Mouse (Mus musculus) intestine, embryonic 14.5 days (tissue): ENCODE results near the gene Bax. TPM values are rescaled to one million over a fixed set of nuclear protein-coding genes. Genes with fewer than 3 reads are reported as not detected.
A peak's percentile ranks its signal among the peaks of the same experiment; 100 is the strongest.

Source experiments
- ATAC-seq: fragments of 200-750 bp; cut with Nextera tagmentation; replicated peaks from 2 replicates; pipeline ENCODE4 v1.8.0; 2017; ENCODE audit warnings: low read depth, moderate number of reproducible peaks, moderate TSS enrichment, moderate library complexity; ENCODE audit not compliant: low FRiP score, low TSS enrichment
- DNase-seq: peaks from one replicate; pipeline ENCODE4 v3.0.0-alpha.2; 2018; ENCODE audit warnings: low spot score
- H3K27ac ChIP-seq: fragments of 300-500 bp; sonication (generic); 2 replicates; pipeline ENCODE4 v1.5.1; 2014; ENCODE audit warnings: low read depth, mild to moderate bottlenecking, control low read depth
- H3K27me3 ChIP-seq: fragments of 300-500 bp; sonication (generic); replicated peaks from 2 replicates; pipeline ENCODE4 v1.6.1; 2014; ENCODE audit warnings: low read length, control low read depth; ENCODE audit not compliant: control insufficient read depth, insufficient read depth
- H3K36me3 ChIP-seq: fragments of 300-500 bp; sonication (generic); 2 replicates; pipeline ENCODE4 v1.6.1; 2014; ENCODE audit warnings: low read length, control low read depth; ENCODE audit not compliant: control insufficient read depth, insufficient read depth
- H3K4me1 ChIP-seq: fragments of 300-500 bp; sonication (generic); replicated peaks from 2 replicates; pipeline ENCODE4 v1.6.1; 2014; ENCODE audit warnings: low read length, control low read depth, mixed read lengths; ENCODE audit not compliant: control insufficient read depth, insufficient read depth
- H3K4me2 ChIP-seq: fragments of 300-500 bp; sonication (generic); 2 replicates; pipeline ENCODE4 v1.6.1; 2014; ENCODE audit warnings: low read length
- H3K4me3 ChIP-seq: fragments of 300-500 bp; sonication (generic); 2 replicates; pipeline ENCODE4 v1.5.1; 2014; ENCODE audit warnings: low read depth, low read length, control low read depth, mixed read lengths
- H3K9ac ChIP-seq: fragments of 300-500 bp; sonication (generic); 2 replicates; pipeline ENCODE4 v1.6.1; 2014; ENCODE audit warnings: mild to moderate bottlenecking, low read length
- H3K9me3 ChIP-seq: fragments of 300-500 bp; sonication (generic); 2 replicates; pipeline ENCODE4 v1.6.1; 2016; ENCODE audit warnings: low read length, control low read depth; ENCODE audit not compliant: control insufficient read depth
- WGBS: fragments of 180-500 bp; shearing (Covaris S2); extraction: QIAGEN DNeasy Blood & Tissue Kit; methylation state at CpG from one replicate; pipeline ENCODE4 v1.1.7; 2014; 5-methylcytosine and 5-hydroxymethylcytosine counted together
- polyA plus RNA-seq: library from polyadenylated mRNA; unstranded; fragments of >200 nt; fragmentation: Nextera tagmentation; extraction: Ambion mirVana; gene quantifications from 2 replicates; pipeline ENCODE4 v1.2.1, GENCODE M21; 2014

The Bax gene
- polyA plus RNA-seq, result 134 and 139 TPM in 2 replicates

DNA sequence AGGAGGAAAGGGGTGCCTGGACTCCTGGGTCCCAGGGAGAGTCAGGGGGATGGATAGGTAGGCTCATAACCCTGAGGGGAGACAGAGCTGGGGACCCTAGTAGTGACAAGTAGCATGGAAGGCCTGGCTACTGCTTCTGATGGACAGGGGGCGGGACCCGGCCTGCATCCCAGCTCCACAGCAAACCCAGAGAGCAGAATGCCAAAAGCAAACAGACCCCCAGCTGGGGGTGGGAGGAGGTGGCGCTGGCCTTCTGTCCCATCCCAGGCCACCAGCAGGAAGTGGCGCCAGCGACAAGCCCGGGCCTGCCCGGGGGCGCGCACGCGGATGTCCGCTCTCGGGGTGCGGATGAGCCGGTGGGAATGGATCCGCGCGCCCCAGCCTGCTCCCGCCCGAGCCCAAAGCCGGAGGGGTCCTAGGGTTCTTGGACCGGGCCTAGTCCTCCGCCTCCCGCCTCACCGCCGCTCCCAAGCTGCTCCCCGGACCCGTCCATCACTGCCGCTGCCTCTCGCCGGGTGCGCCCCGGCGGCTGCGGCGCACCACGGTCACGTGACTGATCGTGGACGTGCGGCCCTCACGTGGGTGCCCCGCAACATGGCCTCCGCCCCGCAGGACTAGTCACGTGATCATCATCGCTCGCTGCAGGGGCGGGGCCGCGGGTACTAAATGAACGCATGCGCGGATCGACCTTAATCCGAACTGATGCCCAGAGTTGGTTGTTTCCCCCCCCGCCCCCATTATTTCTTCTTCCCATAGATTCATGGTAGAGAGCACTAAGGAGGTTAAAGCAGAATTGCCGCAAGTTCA is at the start of gene Bax:
Gene Bax, minus strand, starts transcription at position 616 of the 807 bp plus-strand sequence.
- DNase-seq (peak; percentile 94), ATAC-seq (peak; percentile 74)
- WGBS, result under 1% methylated on average over 52 of the region's 58 CpGs
- peaks cover 29% of the 10 kb centered on the region for H3K36me3 ChIP-seq
- peak within 1 kb of the TSS; percentile 76 for H3K4me3 ChIP-seq
- H3K4me2 ChIP-seq, result peak within 1 kb of the TSS; percentile 89
- peak within 1 kb of the TSS; percentile 39 for H3K27ac ChIP-seq
- H3K27me3 ChIP-seq, result no peaks in the 10 kb centered on the region
- no peaks in the 10 kb centered on the region for H3K9me3 ChIP-seq
- peak within 1 kb of the TSS; percentile 78 for H3K9ac ChIP-seq
- H3K4me1 ChIP-seq, result peaks cover 22% of the 10 kb centered on the region

DNA sequence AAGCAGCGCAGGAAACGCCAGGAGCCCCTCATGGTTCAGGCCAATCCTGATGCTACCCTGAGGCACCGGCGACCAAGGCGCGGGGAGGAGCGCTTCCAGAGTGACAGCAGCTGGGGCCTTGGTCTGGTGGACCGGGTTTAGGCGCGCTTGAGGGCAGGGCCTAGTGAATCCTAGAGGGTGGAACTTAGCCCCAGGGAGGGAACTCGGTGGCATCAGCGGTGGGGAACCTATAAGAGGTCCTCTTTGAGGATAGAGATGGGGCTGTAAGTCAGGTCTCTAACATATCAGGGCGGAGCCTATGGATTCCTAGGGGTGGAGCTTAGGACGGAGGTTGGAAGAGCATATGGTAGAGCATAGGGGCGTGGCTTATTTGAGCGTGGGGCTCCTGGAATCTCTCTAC is 48.7 kb upstream of the Bax start:
- ATAC-seq (peak; percentile 41), DNase-seq (no peak)
- Histone ChIP-seq H3K4me2 (peak overlapping the region; percentile 36), H3K9me3 (no peaks in the 10 kb centered on the region), H3K27me3 (no peaks in the 10 kb centered on the region), H3K4me3 (no peak overlapping the region), H3K4me1 (peaks cover 10% of the 10 kb centered on the region), H3K9ac (no peak overlapping the region), H3K27ac (peak overlapping the region; percentile 75), H3K36me3 (no peaks in the 10 kb centered on the region)
- WGBS, result 22% methylated on average over 16 of the region's 16 CpGs

DNA sequence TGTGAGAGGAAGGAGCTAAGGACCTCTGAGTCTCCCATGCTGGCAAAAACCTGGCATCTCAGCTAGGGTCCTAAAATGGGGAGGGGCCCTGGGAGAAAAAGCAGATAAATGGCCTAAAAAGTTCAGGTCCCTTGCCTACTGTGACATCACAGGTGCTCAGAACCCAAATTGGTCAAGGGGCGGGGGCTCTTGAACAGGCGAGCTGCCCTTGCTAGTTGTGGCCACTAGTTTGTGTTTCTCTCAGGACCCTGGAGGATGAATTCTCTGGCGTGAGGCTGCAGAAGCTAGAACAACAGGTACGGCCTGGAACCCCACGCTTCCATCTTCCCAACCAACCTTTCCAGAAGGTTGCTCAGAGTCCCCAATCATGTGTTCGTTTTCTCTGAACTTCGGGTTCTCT is 47.7 kb upstream of the Bax start:
- no peak for DNase-seq
- Histone ChIP-seq H3K9ac (no peak overlapping the region), H3K4me2 (no peak overlapping the region), H3K36me3 (no peaks in the 10 kb centered on the region), H3K9me3 (no peaks in the 10 kb centered on the region), H3K4me1 (peaks cover 8% of the 10 kb centered on the region), H3K4me3 (no peak overlapping the region), H3K27ac (peak overlapping the region; percentile 75), H3K27me3 (no peaks in the 10 kb centered on the region)
- no peak for ATAC-seq
- WGBS, result 87% methylated on average over 7 of the region's 7 CpGs

DNA sequence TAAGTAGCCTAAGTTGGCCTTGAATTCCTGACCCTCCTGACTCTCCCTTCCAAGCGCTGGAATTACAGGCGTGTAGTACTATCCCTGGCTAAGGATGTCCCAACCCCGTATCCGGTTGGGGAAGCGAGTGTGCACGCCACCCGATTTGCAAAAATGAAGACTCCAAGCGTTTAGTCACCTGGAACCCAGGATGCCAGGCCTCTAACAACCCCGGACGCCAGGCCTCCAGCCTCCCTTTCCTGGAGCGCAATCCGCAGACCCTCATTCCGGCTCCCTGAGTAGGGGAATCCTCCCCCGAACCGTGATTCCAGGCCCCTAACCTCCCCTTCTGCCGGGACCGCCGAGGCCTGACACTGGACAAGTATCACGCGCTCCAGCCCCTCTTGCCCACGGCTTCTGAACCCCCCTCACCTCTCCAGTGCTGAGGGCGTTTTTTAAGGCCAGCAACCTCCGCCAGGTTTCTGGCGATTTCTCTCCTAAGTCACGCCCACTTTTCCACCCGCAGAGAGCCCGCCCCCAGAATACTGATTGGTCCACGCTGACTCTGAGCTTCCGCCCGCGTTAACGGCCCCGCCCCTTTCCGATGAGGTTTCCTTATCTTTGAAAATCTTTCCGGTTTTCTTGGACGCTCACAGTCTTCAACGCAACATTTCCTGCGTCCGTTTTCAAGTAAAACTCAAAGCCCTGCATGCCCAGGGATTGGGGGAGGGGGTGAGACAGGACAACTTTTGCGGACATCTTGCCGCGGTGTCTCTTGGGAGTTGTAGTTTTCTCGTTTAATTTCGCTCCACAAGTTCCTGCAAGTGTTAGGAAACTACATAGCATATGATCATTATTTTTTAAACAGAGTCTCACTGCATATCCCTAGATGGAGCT is 43.5 kb upstream of the Bax start, which contains the start of gene Nucb1:
Gene Nucb1, minus strand, starts transcription at position 495 of the 876 bp plus-strand sequence.
- Histone ChIP-seq H3K4me1 (peaks cover 17% of the 10 kb centered on the region), H3K9me3 (no peaks in the 10 kb centered on the region), H3K36me3 (peaks cover 29% of the 10 kb centered on the region), H3K27me3 (no peaks in the 10 kb centered on the region), H3K9ac (peak within 1 kb of the TSS; percentile 64), H3K4me2 (peak within 1 kb of the TSS; percentile 93), H3K27ac (peak within 1 kb of the TSS; percentile 96), H3K4me3 (peak within 1 kb of the TSS; percentile 71)
- ATAC-seq (peak; percentile 82), DNase-seq (peak; percentile 99)
- under 1% methylated on average over 44 of the region's 44 CpGs for WGBS

DNA sequence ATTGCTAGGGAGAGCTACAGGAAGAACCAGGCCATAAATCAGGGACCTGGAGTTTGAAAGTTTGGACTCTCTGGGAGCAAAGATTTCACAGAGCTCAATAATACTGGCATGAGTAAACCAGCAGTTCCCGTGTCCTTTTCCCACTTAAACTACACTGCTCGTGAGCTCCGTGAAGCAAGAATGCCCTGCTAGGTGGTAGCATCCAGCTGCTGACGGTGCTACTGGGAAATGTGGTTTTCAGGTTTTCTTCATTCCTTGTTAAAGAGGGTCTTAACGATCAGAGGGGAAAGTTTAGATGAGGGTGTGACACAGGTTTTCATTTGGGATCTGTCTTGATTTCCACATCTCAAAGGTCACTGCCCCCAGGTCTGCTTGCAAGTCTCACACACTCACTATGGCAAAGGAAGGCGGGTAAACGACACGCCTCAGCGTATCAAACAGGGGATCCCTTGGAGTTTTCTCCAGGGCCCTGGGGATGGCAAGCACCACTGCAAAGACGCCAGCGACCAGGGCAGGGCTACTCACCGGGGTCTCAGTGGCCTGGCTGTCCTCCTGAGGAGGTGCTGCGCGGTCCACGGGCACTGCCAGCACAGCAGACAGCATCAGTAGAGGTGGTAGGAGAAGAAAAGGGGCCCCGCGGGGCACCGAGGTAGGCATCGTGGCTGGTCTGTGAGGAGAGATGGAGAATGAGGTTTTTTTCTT is 42.6 kb upstream of the Bax start:
- peak overlapping the region; percentile 96 for H3K27ac ChIP-seq
- peak overlapping the region; percentile 71 for H3K4me3 ChIP-seq
- peak overlapping the region; percentile 93 for H3K4me2 ChIP-seq
- peaks cover 15% of the 10 kb centered on the region for H3K4me1 ChIP-seq
- ATAC-seq (peak; percentile 10; the same call in 1 of the 2 replicates), DNase-seq (no peak)
- H3K9me3 ChIP-seq, result no peaks in the 10 kb centered on the region
- H3K27me3 ChIP-seq, result no peaks in the 10 kb centered on the region
- peak overlapping the region; percentile 64 for H3K9ac ChIP-seq
- 25% methylated on average over 19 of the region's 19 CpGs for WGBS
- H3K36me3 ChIP-seq, result peaks cover 33% of the 10 kb centered on the region

DNA sequence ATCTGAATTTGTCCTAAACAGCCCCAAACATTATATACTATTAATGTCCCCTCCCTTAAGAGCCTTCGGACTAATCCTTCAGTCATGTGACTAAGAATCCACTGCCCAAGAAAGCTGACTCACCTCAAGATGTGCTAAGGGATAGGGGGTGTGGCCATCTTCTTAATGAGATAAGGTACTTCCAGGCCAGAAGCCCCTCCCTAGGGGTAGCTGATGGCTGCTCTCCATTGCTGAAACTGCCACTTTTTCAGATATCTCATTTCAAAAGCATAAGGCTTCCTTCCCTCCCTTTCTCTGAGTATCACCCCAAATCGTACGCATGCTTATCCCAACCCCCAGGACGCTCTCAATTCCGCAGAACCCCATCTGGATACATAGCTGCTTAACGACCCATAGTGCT is 41.9 kb upstream of the Bax start:
- no peak for ATAC-seq
- H3K27me3 ChIP-seq, result no peaks in the 10 kb centered on the region
- no peak overlapping the region for H3K27ac ChIP-seq
- peaks cover 33% of the 10 kb centered on the region for H3K36me3 ChIP-seq
- no peak for DNase-seq
- H3K4me2 ChIP-seq, result peak overlapping the region; percentile 93
- peaks cover 15% of the 10 kb centered on the region for H3K4me1 ChIP-seq
- WGBS, result 79% methylated on average over 6 of the region's 6 CpGs
- no peaks in the 10 kb centered on the region for H3K9me3 ChIP-seq
- H3K4me3 ChIP-seq, result peak overlapping the region; percentile 71; the same call in 1 of the 2 replicates
- no peak overlapping the region for H3K9ac ChIP-seq

DNA sequence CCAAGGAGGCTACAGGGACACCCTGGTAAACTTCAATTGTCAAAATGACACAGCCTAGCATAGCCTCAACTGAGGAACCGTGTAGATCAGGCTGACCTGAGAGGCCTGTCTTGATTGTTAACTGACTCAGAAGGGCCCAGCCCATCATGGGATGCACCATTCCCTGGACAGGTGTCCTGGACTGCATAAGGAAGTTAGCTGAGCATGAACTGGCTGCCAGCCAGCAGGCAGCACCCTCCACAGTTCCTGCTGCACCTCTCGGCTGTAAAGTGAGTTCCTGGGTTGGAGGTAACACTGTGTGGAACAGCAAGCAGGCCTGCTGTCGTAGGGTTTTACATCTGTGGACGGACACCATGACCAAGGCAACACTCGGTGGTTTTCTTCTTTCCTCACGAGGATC is 40.9 kb upstream of the Bax start:
- no peaks in the 10 kb centered on the region for H3K27me3 ChIP-seq
- no peak overlapping the region for H3K9ac ChIP-seq
- no peaks in the 10 kb centered on the region for H3K9me3 ChIP-seq
- ATAC-seq, result no peak
- peaks cover 40% of the 10 kb centered on the region for H3K36me3 ChIP-seq
- no peak overlapping the region for H3K4me2 ChIP-seq
- WGBS, result 88% methylated on average over 6 of the region's 6 CpGs
- DNase-seq, result no peak
- H3K4me1 ChIP-seq, result peaks cover 15% of the 10 kb centered on the region
- no peak overlapping the region for H3K4me3 ChIP-seq
- no peak overlapping the region for H3K27ac ChIP-seq

DNA sequence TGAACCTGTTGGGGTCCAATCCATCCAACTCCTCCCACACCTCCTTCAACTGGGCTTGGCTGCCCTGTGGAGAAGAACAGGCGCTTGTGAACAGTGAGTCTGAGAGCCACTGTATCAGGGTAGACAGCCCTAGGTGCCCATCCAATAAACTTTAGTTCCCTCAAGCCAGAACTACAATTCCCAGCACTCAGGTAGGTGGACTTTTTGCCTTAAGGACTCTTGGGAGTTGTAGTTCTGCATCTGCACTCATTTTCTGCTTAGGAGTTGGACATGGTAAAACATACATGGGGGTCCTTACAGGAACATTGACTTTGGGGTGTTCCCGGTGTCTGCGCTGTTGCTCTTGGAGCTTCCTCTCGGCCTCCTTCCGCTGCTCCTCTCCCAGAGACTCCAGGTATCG is 31.7 kb upstream of the Bax start:
- Histone ChIP-seq H3K4me2 (no peak overlapping the region), H3K36me3 (peaks cover 79% of the 10 kb centered on the region), H3K9me3 (no peaks in the 10 kb centered on the region), H3K27me3 (no peaks in the 10 kb centered on the region), H3K4me1 (no peaks in the 10 kb centered on the region), H3K9ac (no peak overlapping the region), H3K27ac (no peak overlapping the region), H3K4me3 (no peak overlapping the region)
- no peak for ATAC-seq
- WGBS, result 97% methylated on average over 6 of the region's 6 CpGs
- no peak for DNase-seq
